ENCODE assay signal across 8 mouse cellular contexts in the genomic region with DNA sequence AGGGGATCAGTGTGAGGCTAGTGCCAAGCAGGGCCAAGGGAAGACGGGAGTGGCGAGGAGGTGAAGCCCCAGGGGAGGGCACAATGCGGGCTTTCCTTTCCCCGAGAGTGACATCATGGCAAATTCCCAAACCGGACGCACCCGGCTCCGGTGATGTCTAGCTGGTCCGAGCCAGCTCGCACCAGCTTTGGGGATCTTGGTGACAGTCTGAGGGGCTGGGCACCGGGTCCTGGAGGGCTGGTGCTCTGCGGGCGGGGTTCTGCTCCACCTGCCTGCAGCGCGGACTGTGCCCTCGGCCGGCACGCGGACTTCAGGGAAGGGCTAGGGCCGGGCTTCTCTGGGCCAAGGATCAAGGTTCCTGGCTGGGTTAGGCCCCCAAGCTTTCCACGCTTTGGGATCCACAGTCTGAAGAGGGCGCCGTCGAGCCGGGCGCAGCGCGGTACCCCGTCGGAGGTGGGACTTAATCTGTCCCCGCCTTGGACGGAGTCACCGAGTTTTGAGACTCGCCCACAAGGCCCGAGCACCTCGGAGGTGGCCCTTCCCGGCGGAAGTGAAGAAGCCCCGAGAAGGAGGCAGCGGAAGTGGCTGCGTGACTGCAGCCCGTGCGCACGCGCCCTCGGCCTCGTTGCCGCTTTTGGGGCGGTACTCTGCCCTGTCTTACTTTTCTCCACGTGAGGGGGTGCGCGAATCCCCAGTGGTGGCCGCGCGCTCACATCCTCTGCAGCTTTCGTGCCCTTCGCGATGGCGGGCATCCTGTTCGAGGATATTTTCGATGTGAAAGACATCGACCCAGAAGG. TPM values are rescaled to one million over a fixed set of nuclear protein-coding genes. Genes with fewer than 3 reads are reported as not detected.
DNase-seq lines count a peak whose midpoint lies in the region; ATAC-seq and TF ChIP-seq lines count a peak whose summit lies in the region.

Gene Polr2h, plus strand, starts transcription at position 485 of the 797 bp plus-strand sequence.
Gene Clcn2, minus strand, starts transcription at position 566 of the 797 bp plus-strand sequence.

- peak; percentile 84 for ATAC-seq in G1E (ENCODE audit: extremely low read depth, insufficient number of reproducible peaks, low FRiP score, poor library complexity, severe bottlenecking)
- peak; percentile 87 for ATAC-seq in forebrain, embryonic 16.5 days
- ATAC-seq in lung, embryonic 14.5 days (ENCODE audit: insufficient read depth): peak; percentile 82

- peak; percentile 60; the same call in 1 of the 2 replicates for TF ChIP-seq POLR2A in olfactory bulb, adult 2 months (IDR thresholded peaks at IDR 0.05; ENCODE audit: insufficient read depth, low read depth, low read length)
- TF ChIP-seq POLR2A in thymus, adult 2 months (IDR thresholded peaks at IDR 0.05; ENCODE audit: control insufficient read depth, extremely low read depth, insufficient read depth, low read length, poor library complexity): peak; percentile 92

- peak; percentile 89 for DNase-seq in G1E (ENCODE audit: low spot score)
- DNase-seq in cerebellum, adult 18-20 months: peak; percentile 97
- peak; percentile 98 to 99 for DNase-seq in heart, postnatal 36 days
- peak; percentile 96 to 98 for DNase-seq in layer of hippocampus, adult 2 months (ENCODE audit: low spot score in 2 of 2)
- peak; percentile 98 for DNase-seq in lung, embryonic 14.5 days
- peak; percentile 95 for DNase-seq in thymus, adult 2 months

- H3K27ac ChIP-seq in forebrain, embryonic 16.5 days (ENCODE audit: low read length): peak within 1 kb of the TSS; percentile 87
- H3K27ac ChIP-seq in layer of hippocampus, adult 2 months: peak within 1 kb of the TSS; percentile 94
- peak within 1 kb of the TSS; percentile 97 for H3K27ac ChIP-seq in lung, embryonic 14.5 days (ENCODE audit: low read depth)
- peak within 1 kb of the TSS; percentile 53 for H3K27ac ChIP-seq in olfactory bulb, adult 2 months (ENCODE audit: insufficient read depth, low read depth, low read length)
- H3K27ac ChIP-seq in thymus, adult 2 months (ENCODE audit: control insufficient read depth, insufficient read depth, low read length): peak within 1 kb of the TSS; percentile 66

- H3K4me3 ChIP-seq in G1E (ENCODE audit: low read depth, low read length): peak within 1 kb of the TSS; percentile 87
- H3K4me3 ChIP-seq in forebrain, embryonic 16.5 days (replicated peaks; ENCODE audit: low read length): peak within 1 kb of the TSS; percentile 53
- peak within 1 kb of the TSS; percentile 74 for H3K4me3 ChIP-seq in layer of hippocampus, adult 2 months
- peak within 1 kb of the TSS; percentile 61 for H3K4me3 ChIP-seq in lung, embryonic 14.5 days (ENCODE audit: low read depth, low read length)
- peak within 1 kb of the TSS; percentile 77 for H3K4me3 ChIP-seq in olfactory bulb, adult 2 months (ENCODE audit: insufficient read depth, low read depth, low read length)
- H3K4me3 ChIP-seq in thymus, adult 2 months (ENCODE audit: control insufficient read depth, insufficient read depth, low read length): peak within 1 kb of the TSS; percentile 67

- no peaks in the 10 kb centered on the region for H3K9me3 ChIP-seq in G1E (replicated peaks)
- H3K9me3 ChIP-seq in forebrain, embryonic 16.5 days (ENCODE audit: control insufficient read depth, low read length): no peaks in the 10 kb centered on the region
- H3K9me3 ChIP-seq in lung, embryonic 14.5 days (ENCODE audit: low read depth, low read length): no peaks in the 10 kb centered on the region

- no peaks in the 10 kb centered on the region for H3K27me3 ChIP-seq in G1E (ENCODE audit: insufficient read depth, low read length)
- no peaks in the 10 kb centered on the region for H3K27me3 ChIP-seq in forebrain, embryonic 16.5 days (replicated peaks; ENCODE audit: control insufficient read depth, insufficient read depth, low read length)
- no peaks in the 10 kb centered on the region for H3K27me3 ChIP-seq in lung, embryonic 14.5 days (ENCODE audit: insufficient read depth, low read length)
- no peaks in the 10 kb centered on the region for H3K27me3 ChIP-seq in thymus, adult 2 months (ENCODE audit: control insufficient read depth, insufficient read depth, low read length)

- intact Hi-C loops in heart, postnatal 36 days (cut with DNase I): loop anchor here (1.0 to 2.0 kb wide), 2 partner anchors 21 to 44 kb away; no protein-coding TSS in a partner anchor

- H3K9ac ChIP-seq in forebrain, embryonic 16.5 days (replicated peaks; ENCODE audit: low read depth, low read length): peak within 1 kb of the TSS; percentile 71
- H3K9ac ChIP-seq in lung, embryonic 14.5 days: peak within 1 kb of the TSS; percentile 67

- under 1% methylated on average over 62 of the region's 62 CpGs for WGBS in forebrain, embryonic 16.5 days
- WGBS in lung, embryonic 14.5 days: under 1% methylated on average over 62 of the region's 62 CpGs
- under 1% methylated on average over 62 of the region's 62 CpGs for WGBS in olfactory bulb, adult 2 months
- under 1% methylated on average over 62 of the region's 62 CpGs for WGBS in thymus, adult 2 months

- H3K4me2 ChIP-seq in forebrain, embryonic 16.5 days (ENCODE audit: low read length): peak within 1 kb of the TSS; percentile 92
- H3K4me2 ChIP-seq in lung, embryonic 14.5 days: peak within 1 kb of the TSS; percentile 89

- TF ChIP-seq CTCF in G1E (IDR thresholded peaks at IDR 0.05; ENCODE audit: low read depth, low read length): peak; percentile 73
- TF ChIP-seq CTCF in layer of hippocampus, adult 2 months (conservative IDR thresholded peaks at IDR 0.05): peak; percentile 87
- TF ChIP-seq CTCF in lung, embryonic 14.5 days (IDR thresholded peaks at IDR 0.05; ENCODE audit: low read depth): peak; percentile 66
- peak; percentile 63; the same call in 1 of the 2 replicates for TF ChIP-seq CTCF in olfactory bulb, adult 2 months (IDR thresholded peaks at IDR 0.05; ENCODE audit: insufficient read depth, low read depth, low read length)
- peak; percentile 49; the same call in 1 of the 2 replicates for TF ChIP-seq CTCF in thymus, adult 2 months (IDR thresholded peaks at IDR 0.05; ENCODE audit: borderline replicate concordance, control insufficient read depth, extremely low read depth, insufficient read depth, low read length, poor library complexity)

- peaks cover 53% of the 10 kb centered on the region for H3K36me3 ChIP-seq in G1E (replicated peaks)
- 0 out of 2 replicates have a peak, but pooled peaks cover 4% of the 10 kb centered on the region for H3K36me3 ChIP-seq in forebrain, embryonic 16.5 days (ENCODE audit: control insufficient read depth, insufficient read depth)
- H3K36me3 ChIP-seq in lung, embryonic 14.5 days (ENCODE audit: insufficient read depth): peaks cover 32% of the 10 kb centered on the region
- no peaks in the 10 kb centered on the region; the same call in 1 of the 2 replicates for H3K36me3 ChIP-seq in thymus, adult 2 months (ENCODE audit: control insufficient read depth, insufficient read depth, low read length)

- H3K4me1 ChIP-seq in G1E (ENCODE audit: insufficient read depth, low read depth, low read length): peaks cover 62% of the 10 kb centered on the region
- peaks cover 36% of the 10 kb centered on the region for H3K4me1 ChIP-seq in forebrain, embryonic 16.5 days (replicated peaks; ENCODE audit: control insufficient read depth, insufficient read depth, low read length)
- peaks cover 9% of the 10 kb centered on the region for H3K4me1 ChIP-seq in lung, embryonic 14.5 days (ENCODE audit: insufficient read depth)
- H3K4me1 ChIP-seq in olfactory bulb, adult 2 months (ENCODE audit: control insufficient read depth, insufficient read depth, low read length): peaks cover 25% of the 10 kb centered on the region
- H3K4me1 ChIP-seq in thymus, adult 2 months (replicated peaks; ENCODE audit: control insufficient read depth, insufficient read depth, low read length): peaks cover 17% of the 10 kb centered on the region

RNA-seq across cellular contexts. Expression of gene Polr2h, which starts in this region (rescaled TPM):
- 17.5 and 22.7 TPM in 2 replicates for total RNA-seq in G1E (2014; fragmentation: Nextera tagmentation)
- total RNA-seq in G1E (2017): 95.7 and 97.6 TPM in 2 replicates
- 3.3 and 6.1 TPM in 2 replicates for polyA plus RNA-seq in G1E (2012)
- polyA plus RNA-seq in forebrain, embryonic 16.5 days (2015; fragmentation: Nextera tagmentation; extraction: Ambion mirVana): 84.5 and 94.4 TPM in 2 replicates
- total RNA-seq in heart, postnatal 36 days (2021): 10 to 100 TPM; 10.5 to 12.4 TPM
- total RNA-seq in layer of hippocampus, adult 2 months (2021): 10 to 100 TPM; 26.1 TPM
- polyA plus RNA-seq in lung, embryonic 14.5 days (2014; fragmentation: Nextera tagmentation; extraction: Ambion mirVana): 101 and 114 TPM in 2 replicates
- polyA plus RNA-seq in olfactory bulb, adult 2 months (2012; ENCODE audit: insufficient read depth, insufficient read length, low replicate concordance, missing spikeins): not detected in 2 replicates
- 24.7 and 32.9 TPM in 2 replicates for polyA plus RNA-seq in thymus, adult 2 months (2012; rRNA removed)

RNA-seq across cellular contexts. Expression of gene Clcn2, which starts in this region (rescaled TPM):
- total RNA-seq in G1E (2014; fragmentation: Nextera tagmentation): 25.8 and 26.7 TPM in 2 replicates
- 16.4 and 23.3 TPM in 2 replicates for total RNA-seq in G1E (2017)
- 32.6 and 55.5 TPM in 2 replicates for polyA plus RNA-seq in G1E (2012)
- polyA plus RNA-seq in forebrain, embryonic 16.5 days (2015; fragmentation: Nextera tagmentation; extraction: Ambion mirVana): 15.9 and 20.8 TPM in 2 replicates
- 1 to 10 TPM; 2.3 to 2.6 TPM for total RNA-seq in heart, postnatal 36 days (2021)
- 10 to 100 TPM; 74.2 to 79.5 TPM for total RNA-seq in layer of hippocampus, adult 2 months (2021)
- 7.5 and 10.1 TPM in 2 replicates for polyA plus RNA-seq in lung, embryonic 14.5 days (2014; fragmentation: Nextera tagmentation; extraction: Ambion mirVana)
- polyA plus RNA-seq in olfactory bulb, adult 2 months (2012; ENCODE audit: insufficient read depth, insufficient read length, low replicate concordance, missing spikeins): not detected in 2 replicates
- polyA plus RNA-seq in thymus, adult 2 months (2012; rRNA removed): 40.5 and 42.1 TPM in 2 replicates

Comparison
In these comparisons a context has a peak if more than half of its experiments do, and no peak if none do; other contexts are left out.
1. Peak in every context shown above with its lines: DNase-seq, ATAC-seq, H3K4me3 ChIP-seq and H3K27ac ChIP-seq.
2. RNA of gene Clcn2 (total RNA-seq): 74.2 to 79.5 TPM in layer of hippocampus, adult 2 months and 16.4 to 26.7 TPM in G1E; 2.3 to 2.6 TPM in heart, postnatal 36 days; every median in the first group is over 4 times any median in the second.